Mouse (Mus musculus) adrenal gland, postnatal 25 days (tissue): Measurements from ENCODE around the gene Myof. TPM values are rescaled to one million over a fixed set of nuclear protein-coding genes. Genes with fewer than 3 reads are reported as not detected.

ENCODE experiments used
- DNase-seq: peaks from one replicate; pipeline ENCODE4 v3.0.0; 2021; ENCODE audit warnings: mixed read lengths
- total RNA-seq: library from RNA; stranded (reverse); gene quantifications from 2 replicates; pipeline ENCODE4 v1.2.3, GENCODE M21; 2021

Gene Myof
- total RNA-seq, 1 experiment from 2014 or later = 29.8 TPM

GRCm38 (mm10) chr19:37876605-37877245, 166.7 kb downstream of the Myof start:
- DNase-seq = no peak

GRCm38 (mm10) chr19:37873499-37873898, 169.9 kb downstream of the Myof start:
- no peak for DNase-seq

GRCm38 (mm10) chr19:37867592-37867991, 175.8 kb downstream of the Myof start:
- no peak for DNase-seq

DNA sequence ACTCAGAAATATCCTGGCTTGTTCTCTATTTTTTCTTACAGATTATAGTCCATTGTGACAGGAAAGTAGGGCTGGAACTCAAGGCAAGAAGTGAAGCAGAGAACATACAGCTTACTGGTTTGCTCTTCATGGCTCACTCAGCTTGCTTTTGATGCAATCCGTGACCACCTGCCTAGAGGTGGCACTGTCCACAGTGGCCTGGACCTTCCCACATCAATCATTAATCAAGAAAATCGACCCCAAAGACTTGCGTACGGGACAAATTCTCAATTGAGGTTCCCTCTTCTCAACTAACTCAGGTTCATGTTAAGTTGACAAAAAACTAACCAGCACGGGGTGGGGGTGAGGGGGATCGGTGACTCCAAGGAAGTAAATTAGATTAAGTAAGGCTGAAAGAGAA, 176.4 kb downstream of the Myof start:
- DNase-seq = no peak

GRCm38 (mm10) chr19:37861171-37861570, 182.2 kb downstream of the Myof start:
- no peak for DNase-seq

DNA sequence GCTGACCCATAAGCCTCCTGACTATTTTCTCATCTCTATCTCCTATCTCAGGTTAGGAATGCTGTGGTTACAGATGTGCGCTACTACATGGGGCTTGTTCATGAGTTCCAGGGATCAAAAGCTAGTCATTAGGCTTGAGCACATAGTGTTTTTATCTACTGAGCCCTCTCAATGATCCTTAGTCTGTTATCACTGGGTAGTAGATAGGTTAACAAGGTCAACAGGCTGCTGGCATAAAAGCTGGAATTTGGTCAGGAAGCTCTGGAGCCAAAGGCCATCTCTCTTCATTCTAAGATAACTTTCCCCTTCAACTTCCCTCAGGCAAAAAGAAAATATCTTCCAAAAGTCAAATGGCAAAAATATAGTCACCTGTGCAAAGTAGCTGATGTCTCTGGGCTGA, 183.1 kb downstream of the Myof start:
- no peak for DNase-seq

- no peak for DNase-seq
Measured at GRCm38 (mm10) chr19:37858406-37859081, 184.8 kb downstream of the Myof start.

GRCm38 (mm10) chr19:37852056-37852455, 191.3 kb downstream of the Myof start:
- DNase-seq = no peak

DNA sequence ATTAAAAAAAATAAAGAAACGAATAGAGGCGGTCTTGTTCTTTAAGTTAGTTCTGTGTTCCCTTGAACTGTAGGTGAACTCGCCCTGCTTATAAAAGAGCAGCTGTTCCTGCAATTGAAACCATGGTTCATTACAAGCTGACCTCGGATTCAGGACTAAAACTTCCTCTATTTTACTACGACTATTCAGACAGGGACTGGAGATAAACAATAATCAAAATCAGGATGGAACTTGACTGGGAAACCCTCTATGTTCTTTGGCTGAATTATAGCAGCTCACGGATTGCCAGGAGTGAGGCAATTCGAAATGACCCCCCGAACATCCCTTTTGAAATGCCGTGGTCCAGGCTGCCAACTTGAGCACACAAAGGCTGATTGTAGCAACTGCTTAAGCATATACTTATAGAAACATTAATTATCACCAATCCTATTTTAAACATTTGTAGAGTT, 191.8 kb downstream of the Myof start:
- no peak for DNase-seq

Other genes with a start within 250 kb of the Myof start
- gene Cep55, start 11.4 kb upstream of the Myof start, total RNA-seq = 3.7 and 7.4 TPM in 2 replicates
- 3.9 and 12.9 TPM in 2 replicates for gene Ffar4, start 53.5 kb upstream of the Myof start, total RNA-seq
- 11.1 and 46.2 TPM in 2 replicates for gene Rbp4, start 81.7 kb upstream of the Myof start, total RNA-seq
- not detected in 2 replicates for gene Pde6c, start 89.2 kb upstream of the Myof start, total RNA-seq
- 19.0 and 22.8 TPM in 2 replicates for gene Fra10ac1, start 180.6 kb upstream of the Myof start, total RNA-seq
- gene Lgi1, start 221.0 kb upstream of the Myof start, total RNA-seq = 1.2 and 2.0 TPM in 2 replicates